Mouse (Mus musculus) bone marrow, adult 2 months (tissue): ENCODE data around the gene Gm28053. TPM values are rescaled to one million over a fixed set of nuclear protein-coding genes. Genes with fewer than 3 reads are reported as not detected.

ENCODE experiments used
- H3K27ac ChIP-seq: fragments of 200-500 bp; 2 replicates; pipeline ENCODE4 v1.5.1; 2012; ENCODE audit warnings: low read depth, mild to moderate bottlenecking, control low read depth, inconsistent platforms, low read length; ENCODE audit not compliant: control insufficient read depth, poor library complexity, insufficient read depth
- H3K4me1 ChIP-seq: fragments of 200-500 bp; 2 replicates; pipeline ENCODE4 v1.6.1; 2011; ENCODE audit warnings: low read length; ENCODE audit not compliant: control insufficient read depth, insufficient read depth
- H3K4me3 ChIP-seq: fragments of 200-500 bp; replicated peaks from 2 replicates; pipeline ENCODE3; 2011; ENCODE audit warnings: mild to moderate bottlenecking, low read depth, low read length, control low read depth; ENCODE audit not compliant: control insufficient read depth
- CTCF ChIP-seq: fragments of 200-500 bp; IDR thresholded peaks from 2 replicates; pipeline ENCODE4 v1.5.1; 2011; ENCODE audit warnings: low read length, control low read depth; ENCODE audit not compliant: control insufficient read depth, insufficient read depth
- POLR2A ChIP-seq: fragments of 200-500 bp; IDR thresholded peaks from 2 replicates; pipeline ENCODE4 v1.6.1; 2011; ENCODE audit warnings: low read depth, mild to moderate bottlenecking, control low read depth, low read length, borderline replicate concordance; ENCODE audit not compliant: control insufficient read depth
- WGBS: fragments of 180-500 bp; shearing (Covaris S2); methylation state at CpG from one replicate; pipeline ENCODE4 v1.1.7; 2018; 5-methylcytosine and 5-hydroxymethylcytosine counted together
- polyA plus RNA-seq: library from polyadenylated mRNA; stranded (reverse); fragments of >200 nt; gene quantifications from 2 replicates; pipeline ENCODE4 v1.2.4, GENCODE M21; 2011; ENCODE audit warnings: low replicate concordance; ENCODE audit not compliant: missing spikeins, insufficient read depth, insufficient read length

Gm28053 gene
- polyA plus RNA-seq, 1 experiment, result 15.2 TPM

DNA sequence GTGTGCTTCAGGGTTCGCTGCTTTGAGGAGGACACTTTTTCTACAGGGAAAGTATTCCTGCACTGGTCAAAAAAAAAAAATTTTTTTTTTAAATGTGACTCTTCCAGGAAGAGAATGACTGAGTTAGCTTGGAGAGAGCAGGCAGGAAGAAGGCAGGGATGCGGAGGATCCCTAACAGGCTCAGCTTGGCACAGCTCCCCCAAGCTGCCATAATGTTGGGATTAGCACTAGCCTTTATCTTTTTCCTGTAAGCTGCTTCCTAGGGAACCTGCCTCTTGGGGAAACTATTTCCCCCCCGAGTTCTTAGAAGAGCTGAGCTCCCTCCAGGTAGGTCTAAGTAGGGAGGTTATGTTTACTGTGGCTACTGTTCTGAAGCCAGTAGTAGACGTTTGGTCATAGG lies 33.6 kb upstream of the Gm28053 start:
- 57% methylated on average over 4 of the region's 4 CpGs for WGBS
- peak overlapping the region; percentile 41; the same call in 1 of the 2 replicates for H3K27ac ChIP-seq
- H3K4me1 ChIP-seq, result peaks cover 3% of the 10 kb centered on the region; the same call in 1 of the 2 replicates
- peak overlapping the region; percentile 58 for H3K4me3 ChIP-seq
- no peak for TF ChIP-seq CTCF
- TF ChIP-seq POLR2A, result no peak

DNA sequence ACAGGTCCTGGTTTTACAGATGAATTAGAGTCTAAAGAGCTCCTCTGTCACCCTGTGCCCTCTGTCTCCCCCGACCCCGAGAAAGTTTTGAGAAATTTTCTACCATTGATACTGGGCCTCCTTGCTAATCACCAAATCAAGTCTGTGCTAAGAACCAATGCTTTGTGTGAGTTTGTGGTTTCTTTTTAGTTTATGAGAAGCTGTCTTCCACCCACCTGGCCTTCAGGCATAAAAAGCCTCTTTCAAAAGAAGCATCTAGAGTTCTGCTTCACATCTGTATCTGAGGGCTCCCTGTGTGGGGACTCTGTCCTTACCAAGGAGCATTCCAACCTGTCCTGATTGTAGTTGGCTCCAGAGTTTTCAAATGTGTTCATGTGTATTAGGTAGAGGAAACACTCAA lies 33.2 kb upstream of the Gm28053 start:
- Histone ChIP-seq H3K4me3 (peak overlapping the region; percentile 58), H3K27ac (peak overlapping the region; percentile 41; the same call in 1 of the 2 replicates), H3K4me1 (peaks cover 3% of the 10 kb centered on the region; the same call in 1 of the 2 replicates)
- 43% methylated on average over 2 of the region's 2 CpGs for WGBS
- TF ChIP-seq POLR2A (no peak), CTCF (no peak)

- WGBS, result 53% methylated on average over 7 of the region's 7 CpGs
- H3K4me3 ChIP-seq, result peak overlapping the region; percentile 41
- no peak for TF ChIP-seq POLR2A
- TF ChIP-seq CTCF, result no peak
- peaks cover 3% of the 10 kb centered on the region; the same call in 1 of the 2 replicates for H3K4me1 ChIP-seq
- peak overlapping the region; percentile 51; the same call in 1 of the 2 replicates for H3K27ac ChIP-seq
Measured at GRCm38 (mm10) chr6:48685694-48686665, 32.4 kb upstream of the Gm28053 start.

- Histone ChIP-seq H3K4me1 (peaks cover 3% of the 10 kb centered on the region; the same call in 1 of the 2 replicates), H3K4me3 (peak overlapping the region; percentile 24), H3K27ac (peak overlapping the region; percentile 52)
- 13% methylated on average over 2 of the region's 2 CpGs for WGBS
- TF ChIP-seq CTCF (no peak), POLR2A (no peak)
Measured at GRCm38 (mm10) chr6:48687077-48687476, 31.3 kb upstream of the Gm28053 start.

DNA sequence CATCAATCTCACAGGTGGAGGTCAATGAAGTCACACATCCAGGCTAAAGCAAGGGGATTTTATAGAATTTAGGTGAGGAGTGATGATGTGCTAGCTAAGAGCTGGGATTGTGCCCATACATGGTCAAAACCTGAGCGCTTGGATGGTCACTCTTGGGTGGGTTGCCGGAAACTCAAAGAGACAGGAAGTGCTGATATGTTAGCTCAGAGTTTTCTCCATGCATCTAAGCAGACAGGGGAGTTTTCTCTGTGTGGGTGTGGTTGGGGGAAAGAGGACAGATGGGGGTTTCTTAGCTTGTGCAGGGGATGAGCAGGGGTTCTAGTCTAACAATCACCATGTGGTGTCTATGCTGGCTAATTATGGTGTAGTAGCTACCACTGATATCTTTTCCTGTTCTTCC lies 29.1 kb upstream of the Gm28053 start:
- H3K27ac ChIP-seq, result no peak overlapping the region
- TF ChIP-seq POLR2A (no peak), CTCF (no peak)
- peaks cover 4% of the 10 kb centered on the region; the same call in 1 of the 2 replicates for H3K4me1 ChIP-seq
- 63% methylated on average over 2 of the region's 2 CpGs for WGBS
- no peak overlapping the region for H3K4me3 ChIP-seq

- TF ChIP-seq CTCF, result no peak
- TF ChIP-seq POLR2A, result no peak
- WGBS, result 50% methylated on average over 6 of the region's 6 CpGs
- peak overlapping the region; percentile 6; the same call in 1 of the 2 replicates for H3K27ac ChIP-seq
- no peak overlapping the region for H3K4me3 ChIP-seq
- peaks cover 3% of the 10 kb centered on the region; the same call in 1 of the 2 replicates for H3K4me1 ChIP-seq
Measured at GRCm38 (mm10) chr6:48692962-48693361, 25.4 kb upstream of the Gm28053 start.

GRCm38 (mm10) chr6:48696830-48697554 lies 21.4 kb upstream of the Gm28053 start:
- Histone ChIP-seq H3K4me1 (peaks cover 6% of the 10 kb centered on the region), H3K27ac (no peak overlapping the region), H3K4me3 (no peak overlapping the region)
- TF ChIP-seq POLR2A (no peak), CTCF (no peak)
- 80% methylated on average over 4 of the region's 4 CpGs for WGBS

DNA sequence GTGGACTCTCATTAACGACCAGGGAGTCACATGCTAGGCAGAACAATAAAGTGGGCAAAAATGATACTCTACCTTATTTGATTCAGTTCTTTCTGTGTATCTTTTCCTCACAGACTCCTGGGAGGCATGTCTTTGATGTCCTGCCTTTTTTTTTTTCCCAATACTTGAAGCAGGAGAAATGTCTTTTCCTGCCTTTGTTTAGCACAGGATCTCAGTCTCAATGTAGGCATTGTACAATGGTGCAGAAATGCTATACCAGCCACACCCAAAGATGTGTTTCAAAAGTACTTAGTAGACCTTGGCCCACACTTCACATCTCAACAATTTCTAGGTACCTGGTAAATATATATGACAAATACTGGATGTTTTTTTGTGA lies 20.9 kb upstream of the Gm28053 start:
- 56% methylated on average over 1 of the region's 1 CpGs for WGBS
- H3K4me3 ChIP-seq, result no peak overlapping the region
- TF ChIP-seq POLR2A, result no peak
- TF ChIP-seq CTCF, result no peak
- H3K27ac ChIP-seq, result no peak overlapping the region
- peaks cover 6% of the 10 kb centered on the region for H3K4me1 ChIP-seq
